Mouse (Mus musculus): Measurements from ENCODE around the gene Dlgap4. TPM values are rescaled to one million over a fixed set of nuclear protein-coding genes. Genes with fewer than 3 reads are reported as not detected.

The Dlgap4 gene
- polyA plus RNA-seq, 1 experiment from 2014 or later: 96.6 TPM

- no peak overlapping the region for H3K4me2 ChIP-seq (replicated peaks)
- no peaks in the 10 kb centered on the region for H3K9me3 ChIP-seq (replicated peaks)
- H3K9ac ChIP-seq: no peak overlapping the region
- ATAC-seq (ENCODE audit: insufficient number of reproducible peaks, low FRiP score, low TSS enrichment, low read depth): no peak
- H3K27ac ChIP-seq (replicated peaks): no peak overlapping the region
- no peak overlapping the region for H3K4me3 ChIP-seq (replicated peaks)
- no peaks in the 10 kb centered on the region for H3K4me1 ChIP-seq
- 51% methylated on average over 2 of the region's 2 CpGs for WGBS
- H3K27me3 ChIP-seq: no peaks in the 10 kb centered on the region
- no peaks in the 10 kb centered on the region for H3K36me3 ChIP-seq
These were observed 27.6 kb downstream of the Dlgap4 start for GRCm38 (mm10) chr2:156641141-156641540.

GRCm38 (mm10) chr2:156642931-156643330 lies 29.4 kb downstream of the Dlgap4 start:
- no peak overlapping the region for H3K27ac ChIP-seq (replicated peaks)
- ATAC-seq (ENCODE audit: insufficient number of reproducible peaks, low FRiP score, low TSS enrichment, low read depth): no peak
- no peak overlapping the region for H3K9ac ChIP-seq
- no peaks in the 10 kb centered on the region for H3K4me1 ChIP-seq
- H3K4me2 ChIP-seq (replicated peaks): no peak overlapping the region
- no peaks in the 10 kb centered on the region for H3K27me3 ChIP-seq
- no peaks in the 10 kb centered on the region for H3K36me3 ChIP-seq
- no peak overlapping the region for H3K4me3 ChIP-seq (replicated peaks)
- no peaks in the 10 kb centered on the region for H3K9me3 ChIP-seq (replicated peaks)
- WGBS: 18% methylated on average over 4 of the region's 4 CpGs

- Histone ChIP-seq H3K27me3 (no peaks in the 10 kb centered on the region), H3K4me1 (no peaks in the 10 kb centered on the region), H3K4me3 (replicated peaks) (no peak overlapping the region), H3K36me3 (no peaks in the 10 kb centered on the region), H3K27ac (replicated peaks) (no peak overlapping the region), H3K9me3 (replicated peaks) (no peaks in the 10 kb centered on the region), H3K4me2 (replicated peaks) (no peak overlapping the region), H3K9ac (no peak overlapping the region)
- ATAC-seq (ENCODE audit: insufficient number of reproducible peaks, low FRiP score, low TSS enrichment, low read depth): no peak
- 51% methylated on average over 3 of the region's 3 CpGs for WGBS
These were observed 29.9 kb downstream of the Dlgap4 start for GRCm38 (mm10) chr2:156643406-156643805.

- Histone ChIP-seq H3K9ac (no peak overlapping the region), H3K27me3 (no peaks in the 10 kb centered on the region), H3K4me3 (replicated peaks) (no peak overlapping the region), H3K36me3 (no peaks in the 10 kb centered on the region), H3K9me3 (replicated peaks) (no peaks in the 10 kb centered on the region), H3K27ac (replicated peaks) (no peak overlapping the region), H3K4me1 (no peaks in the 10 kb centered on the region), H3K4me2 (replicated peaks) (no peak overlapping the region)
- WGBS: 65% methylated on average over 6 of the region's 6 CpGs
- no peak for ATAC-seq (ENCODE audit: insufficient number of reproducible peaks, low FRiP score, low TSS enrichment, low read depth)
These were observed 31.6 kb downstream of the Dlgap4 start for GRCm38 (mm10) chr2:156645145-156645544.

DNA sequence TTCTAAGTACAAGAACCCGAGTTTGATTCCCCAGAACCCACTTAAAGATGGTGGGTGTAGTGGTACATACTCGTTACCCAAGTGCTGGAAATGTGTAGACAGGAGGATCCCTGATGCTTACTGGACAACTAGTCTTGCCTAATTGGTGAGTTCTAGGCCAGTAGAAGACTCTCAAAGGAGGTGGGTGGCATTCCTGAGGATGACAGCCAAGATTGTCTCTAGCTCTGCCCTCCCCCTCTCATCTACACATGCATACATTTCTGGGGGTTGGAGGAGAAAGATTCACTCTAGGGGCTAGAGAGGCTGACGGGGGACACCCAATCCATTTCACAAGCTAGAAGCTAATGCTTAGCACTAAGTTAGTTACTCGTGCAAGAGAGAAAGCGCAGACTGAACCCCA lies 33.4 kb downstream of the Dlgap4 start:
- Histone ChIP-seq H3K9me3 (replicated peaks) (no peaks in the 10 kb centered on the region), H3K4me2 (replicated peaks) (no peak overlapping the region), H3K36me3 (no peaks in the 10 kb centered on the region), H3K4me3 (replicated peaks) (no peak overlapping the region), H3K27ac (replicated peaks) (no peak overlapping the region), H3K9ac (no peak overlapping the region), H3K27me3 (no peaks in the 10 kb centered on the region), H3K4me1 (no peaks in the 10 kb centered on the region)
- ATAC-seq (ENCODE audit: insufficient number of reproducible peaks, low FRiP score, low TSS enrichment, low read depth): no peak
- 65% methylated on average over 5 of the region's 5 CpGs for WGBS

DNA sequence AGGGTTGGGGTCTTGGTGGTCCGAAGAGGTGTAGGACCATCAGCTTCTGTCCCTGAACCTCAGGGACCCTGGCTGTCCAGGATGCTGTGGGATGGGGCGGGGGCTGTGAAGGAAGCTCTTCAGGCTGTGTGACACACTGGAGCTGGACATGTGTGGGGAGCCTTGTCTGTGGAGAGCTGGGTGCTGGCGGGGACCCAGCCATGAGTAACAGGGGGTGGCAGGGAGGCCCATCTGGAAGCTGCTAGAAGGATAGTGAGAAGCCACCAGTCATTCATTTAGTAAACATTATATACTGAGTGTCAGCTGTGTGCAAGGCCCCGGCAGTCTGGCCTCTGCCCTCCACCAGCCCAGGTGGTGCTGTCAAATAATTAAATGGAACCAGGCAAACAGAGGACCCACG lies 34.5 kb downstream of the Dlgap4 start:
- Histone ChIP-seq H3K4me1 (no peaks in the 10 kb centered on the region), H3K4me3 (replicated peaks) (no peak overlapping the region), H3K9ac (no peak overlapping the region), H3K27me3 (no peaks in the 10 kb centered on the region), H3K27ac (replicated peaks) (no peak overlapping the region), H3K4me2 (replicated peaks) (no peak overlapping the region), H3K36me3 (no peaks in the 10 kb centered on the region), H3K9me3 (replicated peaks) (no peaks in the 10 kb centered on the region)
- 69% methylated on average over 5 of the region's 5 CpGs for WGBS
- no peak for ATAC-seq (ENCODE audit: insufficient number of reproducible peaks, low FRiP score, low TSS enrichment, low read depth)

DNA sequence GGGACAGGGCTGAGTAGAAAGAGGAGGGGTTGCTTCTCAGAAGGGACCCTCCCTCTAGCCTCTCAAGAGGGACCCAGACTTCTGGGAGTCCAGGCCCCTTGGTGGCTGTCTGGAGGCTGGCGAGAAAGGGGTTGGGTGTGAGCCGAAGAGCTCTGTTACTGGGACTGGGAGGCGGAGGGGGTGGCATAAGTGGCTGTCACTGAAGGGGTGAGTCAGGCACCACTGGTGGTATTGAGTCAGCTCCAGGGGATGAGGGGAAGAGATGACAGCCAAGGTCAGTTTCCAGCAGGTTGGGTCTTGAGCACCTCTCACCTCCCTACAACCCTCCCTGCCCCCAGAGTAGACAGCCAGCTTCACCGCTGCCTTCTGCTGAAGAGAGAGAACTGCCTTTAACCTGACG lies 35.9 kb downstream of the Dlgap4 start:
- 74% methylated on average over 5 of the region's 5 CpGs for WGBS
- H3K4me2 ChIP-seq (replicated peaks): no peak overlapping the region
- no peak for ATAC-seq (ENCODE audit: insufficient number of reproducible peaks, low FRiP score, low TSS enrichment, low read depth)
- no peaks in the 10 kb centered on the region for H3K4me1 ChIP-seq
- no peak overlapping the region for H3K9ac ChIP-seq
- no peak overlapping the region for H3K4me3 ChIP-seq (replicated peaks)
- H3K27ac ChIP-seq (replicated peaks): no peak overlapping the region
- no peaks in the 10 kb centered on the region for H3K27me3 ChIP-seq
- no peaks in the 10 kb centered on the region for H3K36me3 ChIP-seq
- no peaks in the 10 kb centered on the region for H3K9me3 ChIP-seq (replicated peaks)

GRCm38 (mm10) chr2:156651019-156651418 lies 37.5 kb downstream of the Dlgap4 start:
- WGBS: 81% methylated on average over 6 of the region's 6 CpGs
- ATAC-seq (ENCODE audit: insufficient number of reproducible peaks, low FRiP score, low TSS enrichment, low read depth): no peak
- H3K27me3 ChIP-seq: no peaks in the 10 kb centered on the region; the same call in 1 of the 2 replicates

GRCm38 (mm10) chr2:156652841-156653240 lies 39.3 kb downstream of the Dlgap4 start:
- Histone ChIP-seq H3K4me1 (no peaks in the 10 kb centered on the region), H3K4me2 (replicated peaks) (no peak overlapping the region), H3K36me3 (no peaks in the 10 kb centered on the region), H3K9me3 (replicated peaks) (no peaks in the 10 kb centered on the region), H3K27me3 (no peaks in the 10 kb centered on the region; the same call in 1 of the 2 replicates), H3K4me3 (replicated peaks) (no peak overlapping the region), H3K27ac (replicated peaks) (no peak overlapping the region), H3K9ac (no peak overlapping the region)
- WGBS: 12% methylated on average over 8 of the region's 8 CpGs
- ATAC-seq (ENCODE audit: insufficient number of reproducible peaks, low FRiP score, low TSS enrichment, low read depth): no peak

More at GRCm38 (mm10) chr2:156651019-156651418, 37.5 kb downstream of the Dlgap4 start:
- Histone ChIP-seq H3K27ac (replicated peaks) (no peak overlapping the region), H3K4me2 (replicated peaks) (no peak overlapping the region), H3K9me3 (replicated peaks) (no peaks in the 10 kb centered on the region), H3K36me3 (no peaks in the 10 kb centered on the region), H3K4me1 (no peaks in the 10 kb centered on the region), H3K9ac (no peak overlapping the region), H3K4me3 (replicated peaks) (no peak overlapping the region)

- 62% methylated on average over 5 of the region's 5 CpGs for WGBS
- Histone ChIP-seq H3K9me3 (replicated peaks) (no peaks in the 10 kb centered on the region), H3K36me3 (no peaks in the 10 kb centered on the region), H3K27me3 (no peaks in the 10 kb centered on the region; the same call in 1 of the 2 replicates), H3K9ac (no peak overlapping the region), H3K4me1 (no peaks in the 10 kb centered on the region), H3K4me3 (replicated peaks) (no peak overlapping the region), H3K27ac (replicated peaks) (no peak overlapping the region), H3K4me2 (replicated peaks) (no peak overlapping the region)
- no peak for ATAC-seq (ENCODE audit: insufficient number of reproducible peaks, low FRiP score, low TSS enrichment, low read depth)
These were observed 40.6 kb downstream of the Dlgap4 start for GRCm38 (mm10) chr2:156654148-156654547.

GRCm38 (mm10) chr2:156655626-156656025 lies 42.1 kb downstream of the Dlgap4 start:
- Histone ChIP-seq H3K9ac (no peak overlapping the region), H3K27me3 (no peaks in the 10 kb centered on the region; the same call in 1 of the 2 replicates), H3K4me3 (replicated peaks) (no peak overlapping the region), H3K9me3 (replicated peaks) (no peaks in the 10 kb centered on the region), H3K27ac (replicated peaks) (no peak overlapping the region), H3K4me1 (no peaks in the 10 kb centered on the region), H3K36me3 (no peaks in the 10 kb centered on the region), H3K4me2 (replicated peaks) (no peak overlapping the region)
- ATAC-seq (ENCODE audit: insufficient number of reproducible peaks, low FRiP score, low TSS enrichment, low read depth): no peak
- 63% methylated on average over 5 of the region's 5 CpGs for WGBS

GRCm38 (mm10) chr2:156657522-156657921 lies 44.0 kb downstream of the Dlgap4 start:
- H3K27ac ChIP-seq (replicated peaks): no peak overlapping the region
- H3K4me1 ChIP-seq: no peaks in the 10 kb centered on the region
- no peak overlapping the region for H3K4me2 ChIP-seq (replicated peaks)
- H3K27me3 ChIP-seq: no peaks in the 10 kb centered on the region; the same call in 1 of the 2 replicates
- 83% methylated on average over 8 of the region's 8 CpGs for WGBS
- no peak for ATAC-seq (ENCODE audit: insufficient number of reproducible peaks, low FRiP score, low TSS enrichment, low read depth)
- no peak overlapping the region for H3K9ac ChIP-seq
- H3K9me3 ChIP-seq (replicated peaks): no peaks in the 10 kb centered on the region
- H3K36me3 ChIP-seq: no peaks in the 10 kb centered on the region
- H3K4me3 ChIP-seq (replicated peaks): no peak overlapping the region
